Mouse (Mus musculus) small intestine, adult 2 months (tissue): ENCODE results near the gene Fto.

Experiments used
- CTCF ChIP-seq: fragments of 200-500 bp; IDR thresholded peaks from 2 replicates; pipeline ENCODE4 v1.5.1; 2012; ENCODE audit warnings: low read depth, mild to moderate bottlenecking, control low read depth, inconsistent platforms, low read length, moderate library complexity, mixed read lengths; ENCODE audit not compliant: insufficient replicate concordance, insufficient read length; ENCODE audit errors: extremely low read depth
- POLR2A ChIP-seq: fragments of 200-500 bp; IDR thresholded peaks from 2 replicates; pipeline ENCODE4 v1.6.1; 2012; ENCODE audit warnings: low read depth, mild to moderate bottlenecking, control low read depth, inconsistent platforms, low read length, moderate library complexity

- TF ChIP-seq POLR2A (no peak), CTCF (no peak)
Measured at GRCm38 (mm10) chr8:91525342-91525817, 212.1 kb downstream of the Fto start.
